Mouse (Mus musculus): ENCODE data around the gene Olfr1383. TPM values are rescaled to one million over a fixed set of nuclear protein-coding genes. Genes with fewer than 3 reads are reported as not detected.
"Not testable (repeated sequence)": the region's sequence is repeated elsewhere in the genome, so short reads cannot be mapped to it uniquely, and the experiment has no call there.

The Olfr1383 gene
- not detected in 2 replicates for total RNA-seq (2012; rRNA removed)

GRCm38 (mm10) chr11:49519348-49519747, at the start of gene Olfr1383:
Olfr1383 (plus strand) TSS chr11:49519648.
- no peak within 1 kb of the TSS for H3K9ac ChIP-seq (ENCODE audit: insufficient read depth, low read depth, low read length, poor library complexity, severe bottlenecking)
- no peaks in the 10 kb centered on the region for H3K36me3 ChIP-seq (ENCODE audit: control insufficient read depth, insufficient read depth, low read length, poor library complexity, severe bottlenecking)
- H3K4me1 ChIP-seq (ENCODE audit: control insufficient read depth in 2 of 2, insufficient read depth in 2 of 2, low read length in 2 of 2, poor library complexity in 1 of 2), result no peaks in the 10 kb centered on the region
- in situ Hi-C loops (cut with MboI; ENCODE audit: low sequenced_read_pairs in 2 of 2, unreplicated experiment in 2 of 2), result no loop called here
- H3K4me3 ChIP-seq (ENCODE audit: insufficient read depth in 1 of 2, low read depth in 1 of 2, low read length in 2 of 2, poor library complexity in 1 of 2, severe bottlenecking in 1 of 2), result no peak within 1 kb of the TSS
- no peak for DNase-seq (ENCODE audit: low read depth, low spot score)
- H3K27ac ChIP-seq (ENCODE audit: insufficient read depth, low read depth, low read length, poor library complexity, severe bottlenecking), result no peak within 1 kb of the TSS
- no peaks in the 10 kb centered on the region for H3K9me3 ChIP-seq (ENCODE audit: control insufficient read depth, insufficient read depth, low read depth, low read length)
- TF ChIP-seq ZNF384 (IDR thresholded peaks at IDR 0.05; ENCODE audit: low read depth, low read length) (no peak), CHD2 (IDR thresholded peaks at IDR 0.05; ENCODE audit: low read depth, low read length) (no peak), ZC3H11A (IDR thresholded peaks at IDR 0.05; ENCODE audit: borderline replicate concordance, low read depth, low read length) (no peak), HCFC1 (IDR thresholded peaks at IDR 0.05; ENCODE audit: borderline replicate concordance, insufficient read depth, low read length) (no peak), MAFK (IDR thresholded peaks at IDR 0.05; ENCODE audit: insufficient read depth, low read depth, low read length) (no peak)

- in situ Hi-C loops (cut with MboI; ENCODE audit: low sequenced_read_pairs in 2 of 2, unreplicated experiment in 2 of 2), result no loop called here
Measured at GRCm38 (mm10) chr11:49485973-49486372, 33.5 kb upstream of the Olfr1383 start.

GRCm38 (mm10) chr11:49488770-49489169, 30.7 kb upstream of the Olfr1383 start, which contains the start of gene Olfr1385:
Olfr1385 (plus strand) TSS chr11:49489070.
- H3K9ac ChIP-seq (ENCODE audit: insufficient read depth, low read depth, low read length, poor library complexity, severe bottlenecking); H3K27ac ChIP-seq (ENCODE audit: insufficient read depth, low read depth, low read length, poor library complexity, severe bottlenecking); H3K9me3 ChIP-seq (ENCODE audit: control insufficient read depth, insufficient read depth, low read depth, low read length); H3K4me1 ChIP-seq (ENCODE audit: control insufficient read depth in 2 of 2, insufficient read depth in 2 of 2, low read length in 2 of 2, poor library complexity in 1 of 2); H3K4me3 ChIP-seq (ENCODE audit: insufficient read depth in 1 of 2, low read depth in 1 of 2, low read length in 2 of 2, poor library complexity in 1 of 2, severe bottlenecking in 1 of 2); DNase-seq (ENCODE audit: low read depth, low spot score); in situ Hi-C loops (cut with MboI; ENCODE audit: low sequenced_read_pairs in 2 of 2, unreplicated experiment in 2 of 2); H3K36me3 ChIP-seq (ENCODE audit: control insufficient read depth, insufficient read depth, low read length, poor library complexity, severe bottlenecking): not testable (repeated sequence)

More at GRCm38 (mm10) chr11:49485973-49486372, 33.5 kb upstream of the Olfr1383 start:
- Histone ChIP-seq H3K9ac (ENCODE audit: insufficient read depth, low read depth, low read length, poor library complexity, severe bottlenecking) (no peak overlapping the region), H3K27ac (ENCODE audit: insufficient read depth, low read depth, low read length, poor library complexity, severe bottlenecking) (no peak overlapping the region), H3K4me3 (ENCODE audit: insufficient read depth in 1 of 2, low read depth in 1 of 2, low read length in 2 of 2, poor library complexity in 1 of 2, severe bottlenecking in 1 of 2) (no peak overlapping the region), H3K9me3 (ENCODE audit: control insufficient read depth, insufficient read depth, low read depth, low read length) (no peaks in the 10 kb centered on the region), H3K4me1 (ENCODE audit: control insufficient read depth in 2 of 2, insufficient read depth in 2 of 2, low read length in 2 of 2, poor library complexity in 1 of 2) (no peaks in the 10 kb centered on the region), H3K36me3 (ENCODE audit: control insufficient read depth, insufficient read depth, low read length, poor library complexity, severe bottlenecking) (no peaks in the 10 kb centered on the region)
- TF ChIP-seq ZC3H11A (IDR thresholded peaks at IDR 0.05; ENCODE audit: borderline replicate concordance, low read depth, low read length), result no peak
- no peak for TF ChIP-seq CHD2 (IDR thresholded peaks at IDR 0.05; ENCODE audit: low read depth, low read length)
- no peak for TF ChIP-seq MAFK (IDR thresholded peaks at IDR 0.05; ENCODE audit: insufficient read depth, low read depth, low read length)
- no peak for TF ChIP-seq HCFC1 (IDR thresholded peaks at IDR 0.05; ENCODE audit: borderline replicate concordance, insufficient read depth, low read length)
- TF ChIP-seq ZNF384 (IDR thresholded peaks at IDR 0.05; ENCODE audit: low read depth, low read length), result no peak
- DNase-seq (ENCODE audit: low read depth, low spot score), result no peak

- TF ChIP-seq CHD2 (IDR thresholded peaks at IDR 0.05; ENCODE audit: low read depth, low read length) (no peak), ZC3H11A (IDR thresholded peaks at IDR 0.05; ENCODE audit: borderline replicate concordance, low read depth, low read length) (no peak), ZNF384 (IDR thresholded peaks at IDR 0.05; ENCODE audit: low read depth, low read length) (no peak), MAFK (IDR thresholded peaks at IDR 0.05; ENCODE audit: insufficient read depth, low read depth, low read length) (no peak), HCFC1 (IDR thresholded peaks at IDR 0.05; ENCODE audit: borderline replicate concordance, insufficient read depth, low read length) (no peak)
- in situ Hi-C loops (cut with MboI; ENCODE audit: low sequenced_read_pairs in 2 of 2, unreplicated experiment in 2 of 2), result no loop called here
- Histone ChIP-seq H3K27ac (ENCODE audit: insufficient read depth, low read depth, low read length, poor library complexity, severe bottlenecking) (no peak overlapping the region), H3K9ac (ENCODE audit: insufficient read depth, low read depth, low read length, poor library complexity, severe bottlenecking) (no peak overlapping the region), H3K9me3 (ENCODE audit: control insufficient read depth, insufficient read depth, low read depth, low read length) (no peaks in the 10 kb centered on the region), H3K4me3 (ENCODE audit: insufficient read depth in 1 of 2, low read depth in 1 of 2, low read length in 2 of 2, poor library complexity in 1 of 2, severe bottlenecking in 1 of 2) (no peak overlapping the region), H3K4me1 (ENCODE audit: control insufficient read depth in 2 of 2, insufficient read depth in 2 of 2, low read length in 2 of 2, poor library complexity in 1 of 2) (no peaks in the 10 kb centered on the region), H3K36me3 (ENCODE audit: control insufficient read depth, insufficient read depth, low read length, poor library complexity, severe bottlenecking) (no peaks in the 10 kb centered on the region)
- no peak for DNase-seq (ENCODE audit: low read depth, low spot score)
Measured at GRCm38 (mm10) chr11:49518086-49518485, 1.4 kb upstream of the Olfr1383 start.

GRCm38 (mm10) chr11:49527947-49528346, 8.5 kb downstream of the Olfr1383 start, which contains the start of gene Olfr1382:
Olfr1382 (plus strand) TSS chr11:49528247.
- Histone ChIP-seq H3K27ac (ENCODE audit: insufficient read depth, low read depth, low read length, poor library complexity, severe bottlenecking) (no peak within 1 kb of the TSS), H3K4me3 (ENCODE audit: insufficient read depth in 1 of 2, low read depth in 1 of 2, low read length in 2 of 2, poor library complexity in 1 of 2, severe bottlenecking in 1 of 2) (no peak within 1 kb of the TSS), H3K9ac (ENCODE audit: insufficient read depth, low read depth, low read length, poor library complexity, severe bottlenecking) (no peak within 1 kb of the TSS), H3K9me3 (ENCODE audit: control insufficient read depth, insufficient read depth, low read depth, low read length) (no peaks in the 10 kb centered on the region), H3K4me1 (ENCODE audit: control insufficient read depth in 2 of 2, insufficient read depth in 2 of 2, low read length in 2 of 2, poor library complexity in 1 of 2) (no peaks in the 10 kb centered on the region), H3K36me3 (ENCODE audit: control insufficient read depth, insufficient read depth, low read length, poor library complexity, severe bottlenecking) (no peaks in the 10 kb centered on the region)
- in situ Hi-C loops (cut with MboI; ENCODE audit: low sequenced_read_pairs in 2 of 2, unreplicated experiment in 2 of 2), result no loop called here
- DNase-seq (ENCODE audit: low read depth, low spot score), result no peak
- TF ChIP-seq ZNF384 (IDR thresholded peaks at IDR 0.05; ENCODE audit: low read depth, low read length) (no peak), MAFK (IDR thresholded peaks at IDR 0.05; ENCODE audit: insufficient read depth, low read depth, low read length) (no peak), CHD2 (IDR thresholded peaks at IDR 0.05; ENCODE audit: low read depth, low read length) (no peak), ZC3H11A (IDR thresholded peaks at IDR 0.05; ENCODE audit: borderline replicate concordance, low read depth, low read length) (no peak), HCFC1 (IDR thresholded peaks at IDR 0.05; ENCODE audit: borderline replicate concordance, insufficient read depth, low read length) (no peak)

All from ES-E14 (cell line).